Mouse (Mus musculus): Measurements from ENCODE around the gene Tmem129. TPM values are rescaled to one million over a fixed set of nuclear protein-coding genes. Genes with fewer than 3 reads are reported as not detected.

Gene Tmem129
- total RNA-seq, 2 experiments from 2014 or later = 17.0 to 17.8 TPM

- peak in 1 of 2 experiments; percentile 34 for DNase-seq
- intact Hi-C loops (cut with DNase I) = loop anchor here (5.0 kb wide), 2 partner anchors 33 to 273 kb away; partner anchors contain the start of gene Fgfr3
These were observed 31.1 kb upstream of the Tmem129 start for GRCm38 (mm10) chr5:33689221-33689844.

GRCm38 (mm10) chr5:33688278-33689220 is 30.3 kb upstream of the Tmem129 start:
- intact Hi-C loops (cut with DNase I) = loop anchor here (5.0 kb wide), 2 partner anchors 34 to 274 kb away; partner anchors contain the start of gene Fgfr3
- no peak for DNase-seq

GRCm38 (mm10) chr5:33687142-33687541 is 28.9 kb upstream of the Tmem129 start:
- no peak for DNase-seq
- intact Hi-C loops (cut with DNase I) = loop anchor here (5.0 kb wide), 2 partner anchors 35 to 275 kb away; partner anchors contain the start of gene Fgfr3

- intact Hi-C loops (cut with DNase I) = loop anchor here (2.0 to 5.0 kb wide), 3 partner anchors 37 to 277 kb away; partner anchors contain the start of gene Fgfr3
- no peak for DNase-seq
These were observed 26.7 kb upstream of the Tmem129 start for GRCm38 (mm10) chr5:33684932-33685331.

GRCm38 (mm10) chr5:33683897-33684652 is 25.9 kb upstream of the Tmem129 start:
- peak; percentile 49 to 67 for DNase-seq
- intact Hi-C loops (cut with DNase I) = loop anchor here (2.0 kb wide), 1 partner anchor 55 kb away; no protein-coding TSS in a partner anchor

- intact Hi-C loops (cut with DNase I) = no loop called here
- no peak for DNase-seq
These were observed 24.7 kb upstream of the Tmem129 start for GRCm38 (mm10) chr5:33682963-33683362.

GRCm38 (mm10) chr5:33681611-33682388 is 23.6 kb upstream of the Tmem129 start:
- intact Hi-C loops (cut with DNase I) = no loop called here

GRCm38 (mm10) chr5:33681044-33681443 is 22.8 kb upstream of the Tmem129 start:
- intact Hi-C loops (cut with DNase I) = no loop called here
- no peak for DNase-seq

More at GRCm38 (mm10) chr5:33681611-33682388, 23.6 kb upstream of the Tmem129 start:
- no peak for DNase-seq

- intact Hi-C loops (cut with DNase I) = no loop called here
- DNase-seq = no peak
These were observed 20.0 kb upstream of the Tmem129 start for GRCm38 (mm10) chr5:33678244-33678643.

GRCm38 (mm10) chr5:33675964-33676363 is 17.7 kb upstream of the Tmem129 start:
- intact Hi-C loops (cut with DNase I) = no loop called here
- peak; percentile 59 to 62 for DNase-seq

GRCm38 (mm10) chr5:33674439-33674838 is 16.2 kb upstream of the Tmem129 start:
- DNase-seq = peak in 1 of 2 experiments; percentile 42
- intact Hi-C loops (cut with DNase I) = no loop called here

GRCm38 (mm10) chr5:33671659-33672058 is 13.4 kb upstream of the Tmem129 start:
- intact Hi-C loops (cut with DNase I) = no loop called here
- no peak for DNase-seq

GRCm38 (mm10) chr5:33668223-33668622 is 10.0 kb upstream of the Tmem129 start:
- intact Hi-C loops (cut with DNase I) = no loop called here
- peak in 1 of 2 experiments; percentile 54 for DNase-seq

- intact Hi-C loops (cut with DNase I) = loop anchor here (10.0 kb wide), 1 partner anchor 276 kb away; the partner anchor contains the start of gene Nelfa
- DNase-seq = peak in 1 of 2 experiments; percentile 23
These were observed 441 bp upstream of the Tmem129 start for GRCm38 (mm10) chr5:33658664-33659050.

- DNase-seq = no peak
- intact Hi-C loops (cut with DNase I) = loop anchor here (10.0 kb wide), 1 partner anchor 277 kb away; the partner anchor contains the start of gene Nelfa
These were observed 897 bp downstream of the Tmem129 start for GRCm38 (mm10) chr5:33657251-33657786.

GRCm38 (mm10) chr5:33656739-33657138 is 1.5 kb downstream of the Tmem129 start:
- DNase-seq = no peak
- intact Hi-C loops (cut with DNase I) = loop anchor here (10.0 kb wide), 1 partner anchor 278 kb away; the partner anchor contains the start of gene Nelfa

- no peak for DNase-seq
- intact Hi-C loops (cut with DNase I) = loop anchor here (10.0 kb wide), 1 partner anchor 279 kb away; the partner anchor contains the start of gene Nelfa
These were observed 2.9 kb downstream of the Tmem129 start for GRCm38 (mm10) chr5:33655251-33655840.

GRCm38 (mm10) chr5:33654424-33654823 is 3.8 kb downstream of the Tmem129 start:
- no peak for DNase-seq
- intact Hi-C loops (cut with DNase I) = loop anchor here (10.0 kb wide), 1 partner anchor 280 kb away; the partner anchor contains the start of gene Nelfa
